Mouse (Mus musculus): ENCODE measurements at regions not wholly inside any gene's neighbourhood (a gene's known extent, or its start where the extent isn't known, plus 50 kb on each side); places are given as distances from the start of the nearest gene placed in this dataset.

- no peaks in the 10 kb centered on the region for H3K9me3 ChIP-seq (ENCODE audit: low read depth, low read length)
- TF ChIP-seq CTCF (IDR thresholded peaks at IDR 0.05; ENCODE audit: low read depth), result no peak
- no peak overlapping the region for H3K27ac ChIP-seq (ENCODE audit: low read depth)
- peaks cover 22% of the 10 kb centered on the region for H3K4me1 ChIP-seq (ENCODE audit: insufficient read depth)
- DNase-seq (no peak), ATAC-seq (ENCODE audit: insufficient read depth) (no peak)
- no peaks in the 10 kb centered on the region for H3K36me3 ChIP-seq (ENCODE audit: insufficient read depth)
- no peak overlapping the region for H3K9ac ChIP-seq
- no peaks in the 10 kb centered on the region for H3K27me3 ChIP-seq (ENCODE audit: insufficient read depth, low read length)
- H3K4me3 ChIP-seq (ENCODE audit: low read depth, low read length), result no peak overlapping the region
- 75% methylated on average over 3 of the region's 3 CpGs for WGBS
- no peak overlapping the region for H3K4me2 ChIP-seq
Observed at GRCm38 (mm10) chr10:8136662-8137061, 180.6 kb upstream of the Tab2 start.

- 17% methylated on average over 6 of the region's 7 CpGs for WGBS
- ATAC-seq (ENCODE audit: insufficient read depth) (peak; percentile 78), DNase-seq (peak; percentile 94)
- Histone ChIP-seq H3K4me2 (no peak overlapping the region), H3K27me3 (ENCODE audit: insufficient read depth, low read length) (no peaks in the 10 kb centered on the region), H3K27ac (ENCODE audit: low read depth) (peak overlapping the region; percentile 60), H3K9ac (no peak overlapping the region), H3K9me3 (ENCODE audit: low read depth, low read length) (no peaks in the 10 kb centered on the region), H3K36me3 (ENCODE audit: insufficient read depth) (no peaks in the 10 kb centered on the region), H3K4me1 (ENCODE audit: insufficient read depth) (peaks cover 22% of the 10 kb centered on the region), H3K4me3 (ENCODE audit: low read depth, low read length) (no peak overlapping the region)
- no peak for TF ChIP-seq CTCF (IDR thresholded peaks at IDR 0.05; ENCODE audit: low read depth)
Observed at GRCm38 (mm10) chr10:8135272-8135671, 179.2 kb upstream of the Tab2 start.

GRCm38 (mm10) chr10:8134398-8134797 is 178.4 kb upstream of the Tab2 start:
- peak overlapping the region; percentile 1; the same call in 1 of the 2 replicates for H3K27ac ChIP-seq (ENCODE audit: low read depth)
- ATAC-seq (ENCODE audit: insufficient read depth), result no peak

GRCm38 (mm10) chr10:8133451-8133952 is 177.5 kb upstream of the Tab2 start:
- H3K9ac ChIP-seq, result no peak overlapping the region
- H3K27ac ChIP-seq (ENCODE audit: low read depth), result peak overlapping the region; percentile 55
- 20% methylated on average over 13 of the region's 13 CpGs for WGBS
- H3K36me3 ChIP-seq (ENCODE audit: insufficient read depth), result no peaks in the 10 kb centered on the region
- DNase-seq, result peak; percentile 71
- ATAC-seq (ENCODE audit: insufficient read depth), result peak; percentile 73
- no peaks in the 10 kb centered on the region for H3K9me3 ChIP-seq (ENCODE audit: low read depth, low read length)
- peaks cover 26% of the 10 kb centered on the region for H3K4me1 ChIP-seq (ENCODE audit: insufficient read depth)
- no peaks in the 10 kb centered on the region for H3K27me3 ChIP-seq (ENCODE audit: insufficient read depth, low read length)
- H3K4me2 ChIP-seq, result peak overlapping the region; percentile 25; the same call in 1 of the 2 replicates
- no peak overlapping the region for H3K4me3 ChIP-seq (ENCODE audit: low read depth, low read length)
- no peak for TF ChIP-seq CTCF (IDR thresholded peaks at IDR 0.05; ENCODE audit: low read depth)

More at GRCm38 (mm10) chr10:8134398-8134797, 178.4 kb upstream of the Tab2 start:
- DNase-seq, result no peak
- Histone ChIP-seq H3K27me3 (ENCODE audit: insufficient read depth, low read length) (no peaks in the 10 kb centered on the region), H3K9ac (no peak overlapping the region), H3K36me3 (ENCODE audit: insufficient read depth) (no peaks in the 10 kb centered on the region), H3K4me2 (no peak overlapping the region), H3K9me3 (ENCODE audit: low read depth, low read length) (no peaks in the 10 kb centered on the region), H3K4me1 (ENCODE audit: insufficient read depth) (peaks cover 26% of the 10 kb centered on the region), H3K4me3 (ENCODE audit: low read depth, low read length) (no peak overlapping the region)
- TF ChIP-seq CTCF (IDR thresholded peaks at IDR 0.05; ENCODE audit: low read depth), result no peak
- WGBS, result 86% methylated on average over 1 of the region's 1 CpGs

GRCm38 (mm10) chr10:8132795-8133194 is 176.8 kb upstream of the Tab2 start:
- no peaks in the 10 kb centered on the region for H3K36me3 ChIP-seq (ENCODE audit: insufficient read depth)
- DNase-seq (peak; percentile 37), ATAC-seq (ENCODE audit: insufficient read depth) (no peak)
- peak overlapping the region; percentile 55; the same call in 1 of the 2 replicates for H3K27ac ChIP-seq (ENCODE audit: low read depth)
- H3K4me2 ChIP-seq, result no peak overlapping the region
- no peak overlapping the region for H3K9ac ChIP-seq
- H3K27me3 ChIP-seq (ENCODE audit: insufficient read depth, low read length), result no peaks in the 10 kb centered on the region
- peaks cover 26% of the 10 kb centered on the region for H3K4me1 ChIP-seq (ENCODE audit: insufficient read depth)
- TF ChIP-seq CTCF (IDR thresholded peaks at IDR 0.05; ENCODE audit: low read depth), result no peak
- no peak overlapping the region for H3K4me3 ChIP-seq (ENCODE audit: low read depth, low read length)
- WGBS, result 55% methylated on average over 2 of the region's 2 CpGs
- no peaks in the 10 kb centered on the region for H3K9me3 ChIP-seq (ENCODE audit: low read depth, low read length)

- H3K4me1 ChIP-seq (ENCODE audit: insufficient read depth), result peaks cover 26% of the 10 kb centered on the region
- no peaks in the 10 kb centered on the region for H3K9me3 ChIP-seq (ENCODE audit: low read depth, low read length)
- TF ChIP-seq CTCF (IDR thresholded peaks at IDR 0.05; ENCODE audit: low read depth), result no peak
- no peaks in the 10 kb centered on the region for H3K36me3 ChIP-seq (ENCODE audit: insufficient read depth)
- H3K4me2 ChIP-seq, result peak overlapping the region; percentile 37; the same call in 1 of the 2 replicates
- ATAC-seq (ENCODE audit: insufficient read depth) (no peak), DNase-seq (peak; percentile 55)
- peak overlapping the region; percentile 52; the same call in 1 of the 2 replicates for H3K27ac ChIP-seq (ENCODE audit: low read depth)
- WGBS, result 22% methylated on average over 18 of the region's 18 CpGs
- no peaks in the 10 kb centered on the region for H3K27me3 ChIP-seq (ENCODE audit: insufficient read depth, low read length)
- H3K4me3 ChIP-seq (ENCODE audit: low read depth, low read length), result no peak overlapping the region
- no peak overlapping the region for H3K9ac ChIP-seq
Observed at GRCm38 (mm10) chr10:8130472-8131241, 174.6 kb upstream of the Tab2 start.

GRCm38 (mm10) chr10:8130057-8130456 is 174.0 kb upstream of the Tab2 start:
- H3K4me3 ChIP-seq (ENCODE audit: low read depth, low read length), result no peak overlapping the region
- H3K4me2 ChIP-seq, result peak overlapping the region; percentile 37; the same call in 1 of the 2 replicates
- DNase-seq (no peak), ATAC-seq (ENCODE audit: insufficient read depth) (no peak)
- no peak for TF ChIP-seq CTCF (IDR thresholded peaks at IDR 0.05; ENCODE audit: low read depth)
- H3K36me3 ChIP-seq (ENCODE audit: insufficient read depth), result no peaks in the 10 kb centered on the region
- no peak overlapping the region for H3K27ac ChIP-seq (ENCODE audit: low read depth)
- WGBS, result 26% methylated on average over 8 of the region's 8 CpGs
- H3K27me3 ChIP-seq (ENCODE audit: insufficient read depth, low read length), result no peaks in the 10 kb centered on the region
- no peak overlapping the region for H3K9ac ChIP-seq
- H3K9me3 ChIP-seq (ENCODE audit: low read depth, low read length), result no peaks in the 10 kb centered on the region
- peaks cover 22% of the 10 kb centered on the region for H3K4me1 ChIP-seq (ENCODE audit: insufficient read depth)

All from lung, embryonic 14.5 days (tissue).